Mouse (Mus musculus): ENCODE measurements around the gene Kif13a. TPM values are rescaled to one million over a fixed set of nuclear protein-coding genes. Genes with fewer than 3 reads are reported as not detected.

Gene Kif13a
- polyA plus RNA-seq, 1 experiment: 24.8 TPM

DNA sequence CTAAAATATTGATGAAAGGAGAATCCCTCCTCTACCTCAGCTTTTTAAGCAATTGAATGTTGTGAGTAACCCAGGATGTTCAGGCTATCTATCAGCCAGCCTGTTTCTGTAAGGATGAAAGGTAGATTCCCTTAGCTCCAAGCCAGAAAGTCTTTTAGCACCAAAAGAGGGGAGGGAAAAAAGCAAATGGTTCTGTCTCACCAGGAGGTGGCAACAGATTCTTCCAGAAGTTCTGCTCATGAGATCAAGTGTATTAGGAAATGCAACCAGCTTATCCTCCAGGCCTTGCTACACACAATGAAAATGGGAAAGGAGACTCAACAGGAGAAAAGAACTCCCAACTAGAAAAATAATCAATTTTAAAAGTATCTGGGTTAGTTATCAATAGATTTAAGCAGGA is 205.3 kb downstream of the Kif13a start:
- peak; percentile 23 for DNase-seq (ENCODE audit: low read depth)
- TF ChIP-seq POLR2A (IDR thresholded peaks at IDR 0.05; ENCODE audit: borderline replicate concordance, extremely low read depth, insufficient read depth, insufficient read length, poor library complexity, severe bottlenecking): no peak

GRCm38 (mm10) chr13:46721009-46721408 is 208.7 kb downstream of the Kif13a start:
- DNase-seq (ENCODE audit: low read depth): no peak

GRCm38 (mm10) chr13:46718893-46719400 is 210.7 kb downstream of the Kif13a start:
- TF ChIP-seq POLR2A (IDR thresholded peaks at IDR 0.05; ENCODE audit: borderline replicate concordance, extremely low read depth, insufficient read depth, insufficient read length, poor library complexity, severe bottlenecking) (no peak), CTCF (IDR thresholded peaks at IDR 0.05; ENCODE audit: borderline replicate concordance, extremely low read depth, insufficient read depth, insufficient read length) (no peak)

More at GRCm38 (mm10) chr13:46721009-46721408, 208.7 kb downstream of the Kif13a start:
- no peak for TF ChIP-seq POLR2A (IDR thresholded peaks at IDR 0.05; ENCODE audit: borderline replicate concordance, extremely low read depth, insufficient read depth, insufficient read length, poor library complexity, severe bottlenecking)
- no peak for TF ChIP-seq CTCF (IDR thresholded peaks at IDR 0.05; ENCODE audit: borderline replicate concordance, extremely low read depth, insufficient read depth, insufficient read length)

GRCm38 (mm10) chr13:46715976-46716639 is 213.6 kb downstream of the Kif13a start:
- TF ChIP-seq CTCF (IDR thresholded peaks at IDR 0.05; ENCODE audit: borderline replicate concordance, extremely low read depth, insufficient read depth, insufficient read length) (no peak), POLR2A (IDR thresholded peaks at IDR 0.05; ENCODE audit: borderline replicate concordance, extremely low read depth, insufficient read depth, insufficient read length, poor library complexity, severe bottlenecking) (no peak)
- DNase-seq (ENCODE audit: low read depth): no peak

More at GRCm38 (mm10) chr13:46718893-46719400, 210.7 kb downstream of the Kif13a start:
- no peak for DNase-seq (ENCODE audit: low read depth)

- no peak for TF ChIP-seq CTCF (IDR thresholded peaks at IDR 0.05; ENCODE audit: borderline replicate concordance, extremely low read depth, insufficient read depth, insufficient read length)
- TF ChIP-seq POLR2A (IDR thresholded peaks at IDR 0.05; ENCODE audit: borderline replicate concordance, extremely low read depth, insufficient read depth, insufficient read length, poor library complexity, severe bottlenecking): no peak
- DNase-seq (ENCODE audit: low read depth): no peak
Observed at GRCm38 (mm10) chr13:46713486-46713885, 216.2 kb downstream of the Kif13a start.

DNA sequence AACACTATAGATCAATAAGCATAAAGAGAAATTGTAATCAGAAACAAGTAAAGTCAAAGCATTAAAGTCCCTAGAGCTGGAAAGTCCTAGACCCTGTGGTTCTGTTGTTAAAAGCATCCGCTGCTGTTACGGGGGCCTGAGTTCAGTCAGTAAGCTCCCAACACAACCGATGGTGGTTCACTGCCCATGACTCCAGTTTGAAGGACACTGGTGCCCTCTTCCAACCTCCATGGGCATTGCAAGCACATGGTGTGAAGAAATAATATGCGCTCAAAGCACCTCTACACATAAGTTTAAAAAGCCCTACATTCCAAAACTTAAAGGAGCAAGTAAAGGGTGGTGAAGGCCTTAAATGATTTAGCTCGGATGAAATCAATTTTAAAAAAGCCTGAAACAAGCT is 226.5 kb downstream of the Kif13a start:
- no peak for TF ChIP-seq POLR2A (IDR thresholded peaks at IDR 0.05; ENCODE audit: borderline replicate concordance, extremely low read depth, insufficient read depth, insufficient read length, poor library complexity, severe bottlenecking)
- TF ChIP-seq CTCF (IDR thresholded peaks at IDR 0.05; ENCODE audit: borderline replicate concordance, extremely low read depth, insufficient read depth, insufficient read length): peak; percentile 30; the same call in 1 of the 2 replicates
- DNase-seq (ENCODE audit: low read depth): peak; percentile 23

DNA sequence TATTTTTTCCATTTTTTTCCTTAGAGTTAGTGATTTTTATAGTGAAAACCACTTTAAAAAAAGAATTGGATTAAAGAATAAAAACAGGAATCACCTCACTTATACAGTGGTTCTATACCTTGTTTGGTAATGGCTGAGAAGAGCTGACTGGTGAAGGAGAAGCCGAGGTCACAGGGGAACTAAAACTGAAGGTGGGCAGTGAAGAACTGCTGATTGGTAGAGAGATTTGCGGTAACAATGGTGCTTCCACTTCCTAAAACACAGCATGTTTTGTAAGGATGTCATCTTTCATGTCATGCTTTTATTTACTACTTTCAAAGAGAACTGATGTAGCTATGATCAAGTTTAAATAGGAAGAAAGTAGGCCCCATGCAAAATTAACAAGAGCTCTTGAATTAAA is 228.2 kb downstream of the Kif13a start:
- no peak for TF ChIP-seq POLR2A (IDR thresholded peaks at IDR 0.05; ENCODE audit: borderline replicate concordance, extremely low read depth, insufficient read depth, insufficient read length, poor library complexity, severe bottlenecking)
- no peak for TF ChIP-seq CTCF (IDR thresholded peaks at IDR 0.05; ENCODE audit: borderline replicate concordance, extremely low read depth, insufficient read depth, insufficient read length)

GRCm38 (mm10) chr13:46699372-46699771 is 230.3 kb downstream of the Kif13a start:
- TF ChIP-seq POLR2A (IDR thresholded peaks at IDR 0.05; ENCODE audit: borderline replicate concordance, extremely low read depth, insufficient read depth, insufficient read length, poor library complexity, severe bottlenecking): no peak
- TF ChIP-seq CTCF (IDR thresholded peaks at IDR 0.05; ENCODE audit: borderline replicate concordance, extremely low read depth, insufficient read depth, insufficient read length): no peak
- no peak for DNase-seq (ENCODE audit: low read depth)

More for the DNA sequence above, 228.2 kb downstream of the Kif13a start:
- DNase-seq (ENCODE audit: low read depth): no peak

Other genes with a start within 250 kb of the Kif13a start
- gene Nup153, start 201.9 kb downstream of the Kif13a start, polyA plus RNA-seq (2012; rRNA removed): 75.1 and 84.8 TPM in 2 replicates
- gene Nhlrc1, start 85.0 kb upstream of the Kif13a start, polyA plus RNA-seq (2012; rRNA removed): 10.1 and 11.3 TPM in 2 replicates
- gene Kdm1b, start 113.6 kb upstream of the Kif13a start, polyA plus RNA-seq (2012; rRNA removed): 20.9 and 21.0 TPM in 2 replicates
- gene Tpmt, start 114.9 kb upstream of the Kif13a start, polyA plus RNA-seq (2012; rRNA removed): 14.7 and 18.8 TPM in 2 replicates
- gene Dek, start 176.3 kb upstream of the Kif13a start, polyA plus RNA-seq (2012; rRNA removed): 66.4 and 66.6 TPM in 2 replicates
- gene Rnf144b, start 192.8 kb upstream of the Kif13a start, polyA plus RNA-seq (2012; rRNA removed): 1.0 and 2.2 TPM in 2 replicates